Mouse (Mus musculus) forebrain, embryonic 10.5 days (tissue): Measurements from ENCODE around the gene Asb15. TPM values are rescaled to one million over a fixed set of nuclear protein-coding genes. Genes with fewer than 3 reads are reported as not detected.

Source experiments
- DNase-seq: peaks from one replicate; pipeline ENCODE4 v3.0.0-alpha.2; 2017; ENCODE audit warnings: low spot score; ENCODE audit errors: extremely low spot score
- H3K27ac ChIP-seq: fragments of 300-500 bp; sonication (generic); 2 replicates; pipeline ENCODE4 v1.5.1; 2016; ENCODE audit warnings: mild to moderate bottlenecking
- H3K27me3 ChIP-seq: fragments of 300-500 bp; sonication (generic); 2 replicates; pipeline ENCODE4 v1.6.1; 2016; ENCODE audit warnings: mild to moderate bottlenecking; ENCODE audit not compliant: poor library complexity, severe bottlenecking
- H3K36me3 ChIP-seq: fragments of 300-500 bp; sonication (generic); replicated peaks from 2 replicates; pipeline ENCODE4 v1.6.1; 2016; ENCODE audit warnings: mild to moderate bottlenecking, moderate library complexity
- H3K4me1 ChIP-seq: fragments of 300-500 bp; sonication (generic); 2 replicates; pipeline ENCODE4 v1.6.1; 2016
- H3K4me3 ChIP-seq: fragments of 300-500 bp; sonication (generic); 2 replicates; pipeline ENCODE4 v1.5.1; 2016; ENCODE audit warnings: mild to moderate bottlenecking, moderate library complexity
- H3K9me3 ChIP-seq: fragments of 300-500 bp; sonication (generic); 2 replicates; pipeline ENCODE4 v1.6.1; 2016; ENCODE audit warnings: mild to moderate bottlenecking, moderate library complexity
- WGBS: fragments of 180-500 bp; shearing (Covaris S2); methylation state at CpG from one replicate; pipeline ENCODE4 v1.1.7; 2016; 5-methylcytosine and 5-hydroxymethylcytosine counted together
- polyA plus RNA-seq: library from polyadenylated mRNA; unstranded; fragments of >200 nt; fragmentation: Nextera tagmentation; extraction: Ambion mirVana; gene quantifications from 2 replicates; pipeline ENCODE4 v1.2.1, GENCODE M21; 2016

Asb15 gene
- not detected in 2 replicates for polyA plus RNA-seq

DNA sequence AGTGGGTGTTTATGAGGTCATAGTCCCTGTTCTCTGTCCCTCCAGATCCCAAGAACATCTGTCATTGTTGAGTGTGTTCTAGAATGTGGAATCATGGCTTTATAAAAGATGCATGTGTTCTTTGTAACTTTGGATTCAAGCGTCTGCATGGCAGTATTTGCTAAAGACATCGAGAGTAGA lies at the start of gene Asb15:
Asb15 (plus strand) TSS at position 81 of the 180 bp plus-strand sequence.
- Histone ChIP-seq H3K27ac (peak within 1 kb of the TSS; percentile 80), H3K27me3 (no peaks in the 10 kb centered on the region), H3K4me3 (peak within 1 kb of the TSS; percentile 82), H3K9me3 (no peaks in the 10 kb centered on the region), H3K36me3 (peaks cover 8% of the 10 kb centered on the region), H3K4me1 (peaks cover 27% of the 10 kb centered on the region)
- 55% methylated on average over 2 of the region's 2 CpGs for WGBS
- DNase-seq, result no peak

- H3K4me3 ChIP-seq, result no peak overlapping the region
- 89% methylated on average over 5 of the region's 5 CpGs for WGBS
Measured at GRCm38 (mm10) chr6:24486530-24486929, 41.4 kb upstream of the Asb15 start.

GRCm38 (mm10) chr6:24490341-24490740 lies 37.6 kb upstream of the Asb15 start:
- Histone ChIP-seq H3K27me3 (no peaks in the 10 kb centered on the region), H3K36me3 (no peaks in the 10 kb centered on the region), H3K27ac (no peak overlapping the region), H3K9me3 (no peaks in the 10 kb centered on the region), H3K4me1 (no peaks in the 10 kb centered on the region), H3K4me3 (no peak overlapping the region)
- no peak for DNase-seq
- 14% methylated on average over 1 of the region's 1 CpGs for WGBS

More at GRCm38 (mm10) chr6:24486530-24486929, 41.4 kb upstream of the Asb15 start:
- H3K36me3 ChIP-seq, result no peaks in the 10 kb centered on the region
- H3K9me3 ChIP-seq, result no peaks in the 10 kb centered on the region
- no peak for DNase-seq
- no peaks in the 10 kb centered on the region for H3K4me1 ChIP-seq
- H3K27ac ChIP-seq, result no peak overlapping the region
- no peaks in the 10 kb centered on the region for H3K27me3 ChIP-seq

GRCm38 (mm10) chr6:24504141-24504540 lies 23.8 kb upstream of the Asb15 start:
- Histone ChIP-seq H3K27me3 (no peaks in the 10 kb centered on the region), H3K4me3 (no peak overlapping the region), H3K9me3 (no peaks in the 10 kb centered on the region), H3K27ac (no peak overlapping the region), H3K36me3 (no peaks in the 10 kb centered on the region), H3K4me1 (no peaks in the 10 kb centered on the region)
- DNase-seq, result no peak
- WGBS, result 86% methylated on average over 2 of the region's 2 CpGs

- Histone ChIP-seq H3K4me1 (peaks cover 13% of the 10 kb centered on the region), H3K36me3 (peaks cover 18% of the 10 kb centered on the region), H3K27ac (peak within 1 kb of the TSS; percentile 36), H3K27me3 (no peaks in the 10 kb centered on the region), H3K9me3 (no peaks in the 10 kb centered on the region), H3K4me3 (0 out of 2 replicates have a peak within 1 kb of the TSS, but pooled peaks have one; percentile 2)
- 24% methylated on average over 13 of the region's 13 CpGs for whole genome bisulfite sequencing
- peak; percentile 60 for DNase-seq
Measured at GRCm38 (mm10) chr6:24514552-24515284, 13.2 kb upstream of the Asb15 start, which contains the start of gene Iqub. Gene Iqub, minus strand, starts transcription at chr6:24515067.

GRCm38 (mm10) chr6:24516197-24516596 lies 11.7 kb upstream of the Asb15 start:
- peaks cover 29% of the 10 kb centered on the region for H3K36me3 ChIP-seq
- DNase-seq, result no peak
- no peaks in the 10 kb centered on the region for H3K9me3 ChIP-seq
- no peak overlapping the region for H3K27ac ChIP-seq
- WGBS, result 43% methylated on average over 2 of the region's 2 CpGs
- H3K4me1 ChIP-seq, result peaks cover 13% of the 10 kb centered on the region
- no peaks in the 10 kb centered on the region for H3K27me3 ChIP-seq
- H3K4me3 ChIP-seq, result no peak overlapping the region

DNA sequence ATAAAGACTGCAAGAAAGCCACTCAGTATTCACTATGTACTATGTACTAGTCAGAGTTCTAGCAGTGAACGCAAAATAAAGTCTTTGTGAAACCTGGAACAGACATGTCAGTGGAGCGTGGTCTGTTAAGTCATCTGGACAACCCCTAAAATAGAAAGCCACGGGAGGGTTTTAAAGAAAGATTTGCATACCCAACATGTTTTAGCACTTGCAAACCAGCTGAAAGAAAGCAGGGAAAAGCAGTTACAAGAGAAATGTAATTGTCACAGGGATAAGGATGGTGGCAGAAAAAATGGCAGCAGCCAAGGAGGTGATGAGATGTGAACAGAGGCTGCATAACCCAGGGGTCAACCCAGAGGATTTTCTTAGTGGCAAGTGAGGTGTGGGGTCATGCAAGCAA lies 2.2 kb upstream of the Asb15 start:
- H3K27ac ChIP-seq, result no peak overlapping the region
- WGBS, result 92% methylated on average over 3 of the region's 3 CpGs
- DNase-seq, result no peak
- peaks cover 22% of the 10 kb centered on the region for H3K4me1 ChIP-seq
- H3K4me3 ChIP-seq, result peak overlapping the region; percentile 82; the same call in 1 of the 2 replicates
- H3K36me3 ChIP-seq, result peaks cover 28% of the 10 kb centered on the region
- H3K27me3 ChIP-seq, result no peaks in the 10 kb centered on the region
- H3K9me3 ChIP-seq, result no peaks in the 10 kb centered on the region

GRCm38 (mm10) chr6:24527155-24528063 lies 535 bp upstream of the Asb15 start, which contains the start of gene Ndufa5:
Gene Ndufa5, minus strand, starts transcription at chr6:24528013.
- peaks cover 11% of the 10 kb centered on the region for H3K36me3 ChIP-seq
- no peaks in the 10 kb centered on the region for H3K27me3 ChIP-seq
- peak within 1 kb of the TSS; percentile 82 for H3K4me3 ChIP-seq
- peaks cover 27% of the 10 kb centered on the region for H3K4me1 ChIP-seq
- DNase-seq, result peak; percentile 91
- H3K27ac ChIP-seq, result peak within 1 kb of the TSS; percentile 80
- WGBS, result under 1% methylated on average over 53 of the region's 53 CpGs
- H3K9me3 ChIP-seq, result no peaks in the 10 kb centered on the region

DNA sequence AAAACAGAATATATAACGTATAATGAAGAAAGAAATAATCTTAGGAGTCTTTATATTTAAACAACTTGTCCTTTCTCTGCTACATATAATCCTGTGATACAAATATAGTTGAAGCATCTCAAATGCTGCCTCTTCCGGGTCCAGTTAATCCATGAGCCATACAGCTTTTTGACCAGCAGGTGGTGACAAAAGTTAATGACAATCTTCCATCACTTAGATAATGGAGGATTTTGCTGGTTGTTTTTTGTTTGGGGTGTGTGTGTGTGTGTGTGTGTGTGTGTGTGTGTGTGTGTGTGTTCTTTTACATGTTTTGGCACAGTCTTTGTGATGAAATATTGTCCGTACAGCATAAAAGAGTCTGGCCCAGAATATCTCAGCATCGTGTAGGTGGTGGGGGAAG lies 2.2 kb downstream of the Asb15 start:
- Histone ChIP-seq H3K36me3 (no peaks in the 10 kb centered on the region), H3K9me3 (no peaks in the 10 kb centered on the region), H3K27ac (no peak overlapping the region), H3K4me1 (peaks cover 27% of the 10 kb centered on the region), H3K27me3 (no peaks in the 10 kb centered on the region), H3K4me3 (no peak overlapping the region)
- DNase-seq, result peak; percentile 26
- WGBS, result 34% methylated on average over 4 of the region's 4 CpGs

GRCm38 (mm10) chr6:24530711-24531420 lies 2.9 kb downstream of the Asb15 start:
- WGBS, result 70% methylated on average over 11 of the region's 11 CpGs
- H3K9me3 ChIP-seq, result no peaks in the 10 kb centered on the region
- H3K27ac ChIP-seq, result no peak overlapping the region
- H3K4me3 ChIP-seq, result no peak overlapping the region
- no peak for DNase-seq
- no peaks in the 10 kb centered on the region for H3K36me3 ChIP-seq
- no peaks in the 10 kb centered on the region for H3K27me3 ChIP-seq
- peaks cover 25% of the 10 kb centered on the region for H3K4me1 ChIP-seq

DNA sequence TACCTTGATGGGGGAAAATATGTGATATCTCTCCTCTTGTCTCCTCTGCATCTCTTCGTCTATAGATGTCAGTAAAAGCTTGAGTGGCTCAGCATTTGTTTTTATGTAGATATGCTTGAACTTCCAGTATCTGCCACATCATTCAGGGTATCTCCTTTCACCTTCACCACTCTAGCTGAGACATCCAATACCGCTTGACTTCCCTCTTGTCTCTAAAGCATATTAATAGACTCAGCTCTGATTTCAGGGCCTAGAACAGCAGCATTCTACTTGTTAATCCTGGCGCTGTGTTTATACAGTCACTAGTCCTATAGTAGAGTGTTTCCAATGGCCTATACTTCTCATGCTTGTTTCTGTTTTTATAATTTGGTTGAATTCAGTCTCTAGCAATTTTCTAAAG lies 4.9 kb downstream of the Asb15 start:
- Histone ChIP-seq H3K27me3 (no peaks in the 10 kb centered on the region), H3K4me1 (peaks cover 14% of the 10 kb centered on the region), H3K4me3 (no peak overlapping the region), H3K27ac (no peak overlapping the region), H3K9me3 (no peaks in the 10 kb centered on the region), H3K36me3 (no peaks in the 10 kb centered on the region)
- DNase-seq, result no peak
- WGBS, result 84% methylated on average over 3 of the region's 3 CpGs

- no peaks in the 10 kb centered on the region for H3K4me1 ChIP-seq
- DNase-seq, result no peak
- no peaks in the 10 kb centered on the region for H3K36me3 ChIP-seq
- H3K27ac ChIP-seq, result no peak overlapping the region
- 87% methylated on average over 3 of the region's 3 CpGs for WGBS
- no peak overlapping the region for H3K4me3 ChIP-seq
- H3K9me3 ChIP-seq, result no peaks in the 10 kb centered on the region
- H3K27me3 ChIP-seq, result no peaks in the 10 kb centered on the region
Measured at GRCm38 (mm10) chr6:24538435-24538834, 10.5 kb downstream of the Asb15 start.
